Mouse (Mus musculus): ENCODE measurements around the gene Prn. TPM values are rescaled to one million over a fixed set of nuclear protein-coding genes. Genes with fewer than 3 reads are reported as not detected.

Gene Prn
- total and polyA plus RNA-seq, 3 experiments: not detected

- H3K79me2 ChIP-seq (ENCODE audit: control insufficient read depth, insufficient read depth, low read length, poor library complexity): no peaks in the 10 kb centered on the region
- DNase-seq (ENCODE audit: low read depth, low spot score): no peak
- TF ChIP-seq ZC3H11A (IDR thresholded peaks at IDR 0.05; ENCODE audit: low read depth, low read length) (no peak), CHD2 (IDR thresholded peaks at IDR 0.05; ENCODE audit: low read length) (no peak), KAT2A (conservative IDR thresholded peaks at IDR 0.05; ENCODE audit: low read depth, low read length) (no peak), SMC3 (IDR thresholded peaks at IDR 0.05; ENCODE audit: low read depth, low read length) (no peak), USF1 (IDR thresholded peaks at IDR 0.05; ENCODE audit: low read depth, low read length) (no peak), ETS1 (IDR thresholded peaks at IDR 0.05; ENCODE audit: low read depth, low read length) (no peak), EP300 (IDR thresholded peaks at IDR 0.05; ENCODE audit: low read depth in 1 of 2, low read length in 2 of 2) (no peak), POLR2A (IDR thresholded peaks at IDR 0.05; ENCODE audit: control insufficient read depth in 1 of 2, insufficient read depth in 1 of 2, low read depth in 1 of 2, low read length in 2 of 2, poor library complexity in 1 of 2) (no peak), CTCF (IDR thresholded peaks at IDR 0.05 in 2 of 3, conservative IDR thresholded peaks at IDR 0.05 in 1 of 3; ENCODE audit: control insufficient read depth in 1 of 3, insufficient read depth in 1 of 3, low read depth in 2 of 3, low read length in 3 of 3, poor library complexity in 1 of 3, severe bottlenecking in 1 of 3) (no peak), MAX (IDR thresholded peaks at IDR 0.05; ENCODE audit: low read length) (no peak), TAL1 (IDR thresholded peaks at IDR 0.05; ENCODE audit: low read length) (no peak), SIN3A (IDR thresholded peaks at IDR 0.05; ENCODE audit: low read length) (no peak), NRF1 (IDR thresholded peaks at IDR 0.05; ENCODE audit: insufficient read depth, low read depth, low read length, poor library complexity, severe bottlenecking) (no peak), MEF2A (IDR thresholded peaks at IDR 0.05; ENCODE audit: extremely low read depth, insufficient replicate concordance, low read depth, low read length, poor library complexity, severe bottlenecking) (no peak), GABPA (IDR thresholded peaks at IDR 0.05; ENCODE audit: low read depth, low read length) (no peak), RAD21 (IDR thresholded peaks at IDR 0.05; ENCODE audit: low read depth, low read length) (no peak), POLR2AphosphoS5 (IDR thresholded peaks at IDR 0.05; ENCODE audit: borderline replicate concordance, low read depth, low read length) (no peak), NELFE (IDR thresholded peaks at IDR 0.05; ENCODE audit: low read depth, low read length) (no peak), USF2 (IDR thresholded peaks at IDR 0.05; ENCODE audit: borderline replicate concordance in 1 of 2, insufficient read depth in 1 of 2, low read depth in 1 of 2, low read length in 2 of 2) (no peak), CHD1 (IDR thresholded peaks at IDR 0.05; ENCODE audit: low read depth, low read length) (no peak)
- H3K4me3 ChIP-seq (ENCODE audit: control insufficient read depth in 1 of 2, insufficient read depth in 1 of 2, low read depth in 2 of 2, low read length in 2 of 2): no peak overlapping the region
- no peak overlapping the region for H3K27ac ChIP-seq (ENCODE audit: control insufficient read depth, low read depth, low read length)
- H3K27me3 ChIP-seq (ENCODE audit: control insufficient read depth in 1 of 2, insufficient read depth in 2 of 2, low read length in 2 of 2): peaks cover 2 to 6% of the 10 kb centered on the region in 2 experiments; a peak in 2 of 4 replicates
- no peaks in the 10 kb centered on the region for H3K36me3 ChIP-seq (ENCODE audit: control insufficient read depth in 1 of 2, insufficient read depth in 2 of 2, low read length in 2 of 2)
- H3K9me3 ChIP-seq (replicated peaks; ENCODE audit: insufficient read depth, low read length): no peaks in the 10 kb centered on the region
- H3K4me1 ChIP-seq (ENCODE audit: control insufficient read depth in 1 of 2, insufficient read depth in 2 of 2, low read length in 2 of 2): no peaks in the 10 kb centered on the region
- no peak overlapping the region for H3K9ac ChIP-seq (ENCODE audit: control insufficient read depth, low read depth, low read length, poor library complexity, severe bottlenecking)
These were observed 28.0 kb upstream of the Prn start for GRCm38 (mm10) chr2:131881766-131882165.

GRCm38 (mm10) chr2:131883136-131883535 is 26.6 kb upstream of the Prn start:
- Histone ChIP-seq H3K9me3 (replicated peaks; ENCODE audit: insufficient read depth, low read length) (no peaks in the 10 kb centered on the region), H3K9ac (ENCODE audit: control insufficient read depth, low read depth, low read length, poor library complexity, severe bottlenecking) (no peak overlapping the region), H3K4me1 (ENCODE audit: control insufficient read depth in 1 of 2, insufficient read depth in 2 of 2, low read length in 2 of 2) (no peaks in the 10 kb centered on the region), H3K79me2 (ENCODE audit: control insufficient read depth, insufficient read depth, low read length, poor library complexity) (no peaks in the 10 kb centered on the region), H3K27ac (ENCODE audit: control insufficient read depth, low read depth, low read length) (no peak overlapping the region), H3K27me3 (ENCODE audit: control insufficient read depth in 1 of 2, insufficient read depth in 2 of 2, low read length in 2 of 2) (peaks cover 0 to 6% of the 10 kb centered on the region in 2 experiments; a peak in 3 of 4 replicates), H3K36me3 (ENCODE audit: control insufficient read depth in 1 of 2, insufficient read depth in 2 of 2, low read length in 2 of 2) (no peaks in the 10 kb centered on the region), H3K4me3 (ENCODE audit: control insufficient read depth in 1 of 2, insufficient read depth in 1 of 2, low read depth in 2 of 2, low read length in 2 of 2) (no peak overlapping the region)
- no peak for TF ChIP-seq ZNF384 (IDR thresholded peaks at IDR 0.05; ENCODE audit: low read depth, low read length)
- TF ChIP-seq CHD1 (IDR thresholded peaks at IDR 0.05; ENCODE audit: low read depth, low read length): no peak
- TF ChIP-seq NRF1 (IDR thresholded peaks at IDR 0.05; ENCODE audit: insufficient read depth, low read depth, low read length, poor library complexity, severe bottlenecking): no peak
- TF ChIP-seq KAT2A (conservative IDR thresholded peaks at IDR 0.05; ENCODE audit: low read depth, low read length): no peak
- no peak for TF ChIP-seq E2F4 (IDR thresholded peaks at IDR 0.05; ENCODE audit: borderline replicate concordance, low read depth, low read length)
- TF ChIP-seq POLR2AphosphoS5 (IDR thresholded peaks at IDR 0.05; ENCODE audit: borderline replicate concordance, low read depth, low read length): no peak
- TF ChIP-seq CHD2 (IDR thresholded peaks at IDR 0.05; ENCODE audit: low read length): no peak
- TF ChIP-seq GABPA (IDR thresholded peaks at IDR 0.05; ENCODE audit: low read depth, low read length): no peak
- TF ChIP-seq ZKSCAN1 (IDR thresholded peaks at IDR 0.05; ENCODE audit: low read depth, low read length): no peak
- TF ChIP-seq MAX (IDR thresholded peaks at IDR 0.05; ENCODE audit: low read length): no peak
- no peak for TF ChIP-seq MAFK (IDR thresholded peaks at IDR 0.05; ENCODE audit: borderline replicate concordance, low read depth, low read length)
- TF ChIP-seq TAL1 (IDR thresholded peaks at IDR 0.05; ENCODE audit: low read length): no peak
- no peak for TF ChIP-seq RCOR1 (IDR thresholded peaks at IDR 0.05; ENCODE audit: low read depth, low read length)
- TF ChIP-seq TCF12 (IDR thresholded peaks at IDR 0.05; ENCODE audit: low read depth, low read length): no peak
- no peak for TF ChIP-seq RAD21 (IDR thresholded peaks at IDR 0.05; ENCODE audit: low read depth, low read length)
- no peak for TF ChIP-seq MEF2A (IDR thresholded peaks at IDR 0.05; ENCODE audit: extremely low read depth, insufficient replicate concordance, low read depth, low read length, poor library complexity, severe bottlenecking)
- no peak for TF ChIP-seq UBTF (IDR thresholded peaks at IDR 0.05; ENCODE audit: borderline replicate concordance, insufficient read depth, low read depth, low read length)
- TF ChIP-seq MXI1 (IDR thresholded peaks at IDR 0.05; ENCODE audit: low read depth, low read length): no peak
- DNase-seq (ENCODE audit: low read depth, low spot score): no peak
